Mouse (Mus musculus) neutrophil, adult 59 days (primary cell): Measurements from ENCODE around the gene Fam3b. TPM values are rescaled to one million over a fixed set of nuclear protein-coding genes. Genes with fewer than 3 reads are reported as not detected.

Source experiments
- total RNA-seq, 2 experiments: library from RNA; stranded (reverse); gene quantifications; 1 replicate in 1 of 2; 2 replicates in 1 of 2; pipeline ENCODE4 v1.2.4; 2023

Gene Fam3b
- total RNA-seq = not detected

GRCm38 (mm10) chr16:97514099-97514940, at the start of gene Fam3b:
TSS of gene Fam3b (minus strand) at chr16:97514816.

DNA sequence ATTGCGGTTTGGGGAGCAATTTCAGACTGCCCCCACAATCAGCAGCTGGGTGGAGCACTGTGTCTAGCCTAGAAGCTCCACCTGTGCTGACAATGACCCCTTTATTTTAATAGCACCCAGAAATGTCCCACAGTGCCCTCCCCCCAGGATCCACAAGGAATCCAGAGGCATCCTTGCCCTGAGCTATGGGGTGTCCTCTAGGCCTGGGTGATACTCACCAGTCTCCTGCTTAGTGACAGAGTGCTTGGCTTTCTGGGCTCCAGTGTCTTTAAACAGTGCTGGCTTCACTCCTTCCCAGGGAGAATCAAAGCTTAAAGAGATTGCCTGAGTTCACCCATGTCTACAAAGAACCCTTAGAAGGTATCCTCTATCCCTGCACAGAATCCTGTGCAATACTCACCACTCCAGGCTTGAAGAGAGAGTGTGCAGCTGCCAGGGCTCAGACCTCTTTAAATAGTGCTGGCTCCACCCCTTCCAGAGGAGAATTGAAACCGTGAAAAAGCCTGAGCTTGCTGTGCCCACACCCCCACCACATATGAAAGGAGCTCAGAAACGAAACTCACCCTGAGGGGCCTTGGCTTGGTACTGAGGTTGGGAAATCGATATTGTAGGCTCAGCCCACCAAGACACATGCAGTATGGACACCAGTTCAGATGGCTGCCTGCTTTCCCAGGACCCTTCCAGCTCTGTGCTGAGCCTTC, 52.0 kb downstream of the Fam3b start, which contains the start of gene Mx1:
Mx1 (minus strand) TSS at position 427 of the 701 bp plus-strand sequence.

Other genes starting within 250 kb of the Fam3b start
- gene Bace2, start 158.1 kb downstream of the Fam3b start, total RNA-seq = not detected
- 10 to 100 TPM; 24.3 to 26.0 TPM for gene Mx1, start 51.9 kb downstream of the Fam3b start, total RNA-seq
- not detected for gene Tmprss2, start 96.4 kb upstream of the Fam3b start, total RNA-seq
- gene Ripk4, start 249.0 kb upstream of the Fam3b start, total RNA-seq = not detected